Mouse (Mus musculus) cortical plate, adult 2 months (tissue): ENCODE results near the gene Rab28. TPM values are rescaled to one million over a fixed set of nuclear protein-coding genes. Genes with fewer than 3 reads are reported as not detected.

Experiments
- H3K27ac ChIP-seq: fragments of 200-500 bp; 2 replicates; pipeline ENCODE4 v1.5.1; 2012; ENCODE audit warnings: low read length, control low read depth, inconsistent platforms; ENCODE audit not compliant: insufficient read depth
- H3K4me1 ChIP-seq: fragments of 200-500 bp; 2 replicates; pipeline ENCODE4 v1.6.1; 2011; ENCODE audit warnings: low read length; ENCODE audit not compliant: control insufficient read depth, insufficient read depth
- H3K4me3 ChIP-seq: fragments of 200-500 bp; 2 replicates; pipeline ENCODE4 v1.5.1; 2011; ENCODE audit warnings: mild to moderate bottlenecking, low read length, control low read depth; ENCODE audit not compliant: insufficient read depth
- CTCF ChIP-seq: fragments of 200-500 bp; IDR thresholded peaks from 2 replicates; pipeline ENCODE4 v1.5.1; 2011; ENCODE audit warnings: mild to moderate bottlenecking, control low read depth, low read length; ENCODE audit not compliant: insufficient read depth; ENCODE audit errors: extremely low read depth
- POLR2A ChIP-seq: fragments of 200-500 bp; IDR thresholded peaks from 2 replicates; pipeline ENCODE4 v1.6.1; 2011; ENCODE audit warnings: mild to moderate bottlenecking, low read length, control low read depth; ENCODE audit not compliant: insufficient read depth; ENCODE audit errors: extremely low read depth
- polyA plus RNA-seq: library from polyadenylated mRNA; depleted of rRNA; stranded (reverse); fragments of >200 nt; gene quantifications from 2 replicates; pipeline ENCODE4 v1.2.3, GENCODE M21; 2012; rRNA removed

The Rab28 gene
- polyA plus RNA-seq, 1 experiment: 68.4 TPM

- H3K4me3 ChIP-seq: no peak overlapping the region
- peaks cover 2% of the 10 kb centered on the region; the same call in 1 of the 2 replicates for H3K4me1 ChIP-seq
- TF ChIP-seq POLR2A (no peak), CTCF (no peak)
- no peak overlapping the region for H3K27ac ChIP-seq
These were observed 71.2 kb downstream of the Rab28 start for GRCm38 (mm10) chr5:41636793-41637192.

DNA sequence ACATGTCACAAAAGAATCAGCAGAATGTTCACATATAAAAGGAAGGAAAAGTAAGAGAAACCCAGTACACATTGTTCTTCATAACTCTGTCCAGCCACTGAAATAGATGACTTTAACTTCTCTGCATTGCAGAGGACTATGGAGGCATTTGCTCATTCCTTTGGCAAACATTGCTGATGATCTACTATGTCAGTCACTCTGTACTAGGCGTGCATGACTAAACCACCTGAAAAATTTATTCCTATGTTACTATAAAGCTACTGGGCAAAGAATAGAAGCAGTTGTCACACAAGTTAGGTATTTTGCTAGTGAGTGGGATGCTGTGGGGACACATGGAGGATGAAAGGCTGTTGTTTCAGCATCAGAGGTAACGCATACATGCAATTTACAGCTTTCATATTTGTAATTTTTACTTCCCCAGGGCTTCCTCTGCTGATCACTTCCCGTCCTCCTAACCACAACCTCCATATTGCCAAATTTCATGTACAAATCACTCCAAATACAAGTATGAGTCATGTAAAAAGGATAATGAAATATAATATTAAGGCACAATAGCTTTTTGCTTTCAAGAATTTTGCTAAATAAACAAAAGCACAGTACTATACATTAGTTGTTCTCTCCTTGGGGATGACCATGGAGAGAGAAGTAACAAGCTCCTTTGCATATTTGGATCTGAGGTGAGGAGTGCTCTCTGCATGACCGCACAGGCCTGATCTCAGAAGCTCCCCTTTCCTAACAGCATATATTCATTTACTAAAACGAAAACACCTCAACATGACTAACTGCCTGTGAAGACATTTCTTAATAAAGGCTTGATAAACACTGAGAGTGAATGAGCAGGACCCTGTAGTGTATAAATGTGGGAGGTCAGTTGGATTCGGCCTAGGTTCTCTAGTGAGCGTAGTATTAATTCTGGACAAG lies 80.5 kb downstream of the Rab28 start:
- TF ChIP-seq POLR2A: no peak
- TF ChIP-seq CTCF: no peak
- no peaks in the 10 kb centered on the region for H3K4me1 ChIP-seq
- H3K27ac ChIP-seq: no peak overlapping the region
- H3K4me3 ChIP-seq: no peak overlapping the region

DNA sequence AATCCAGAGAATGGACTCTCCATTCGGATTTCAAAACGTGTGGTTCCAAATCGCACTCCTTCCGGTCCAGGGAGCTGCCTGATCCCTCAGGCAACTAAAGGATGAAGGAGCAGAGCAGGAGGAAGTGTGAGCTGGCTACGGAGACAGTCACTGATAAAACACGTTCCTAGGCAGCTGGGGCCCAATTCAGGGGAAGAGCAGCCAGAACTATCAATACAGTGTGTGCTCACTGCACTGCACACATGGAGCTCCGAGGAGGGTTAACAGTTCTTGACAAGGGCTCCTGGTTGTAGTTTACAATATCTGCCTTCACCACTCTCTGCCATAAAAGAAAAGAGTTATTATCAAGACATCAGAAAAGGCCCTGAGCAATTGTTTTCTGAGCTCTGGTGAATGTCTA lies 82.4 kb downstream of the Rab28 start:
- H3K4me1 ChIP-seq: no peaks in the 10 kb centered on the region

DNA sequence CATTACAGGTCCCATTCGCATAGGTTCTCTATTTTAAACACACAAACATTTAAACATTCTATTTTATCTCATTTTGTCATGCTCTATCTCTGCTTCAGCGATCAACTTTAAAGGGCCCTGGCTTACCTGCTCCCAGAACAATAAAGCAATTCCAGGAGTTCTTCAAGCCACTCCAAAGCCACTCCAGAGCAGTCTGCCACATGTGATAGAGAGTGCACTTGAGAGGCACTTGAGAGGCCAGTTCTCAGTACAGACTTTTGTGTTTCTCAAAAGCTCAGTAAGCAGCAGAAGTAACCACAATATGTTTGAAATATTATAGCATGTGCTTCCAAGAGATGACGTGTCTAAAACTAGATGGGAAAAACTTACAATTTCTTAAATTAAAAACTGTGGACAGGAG lies 86.2 kb downstream of the Rab28 start:
- H3K4me3 ChIP-seq: no peak overlapping the region
- no peak overlapping the region for H3K27ac ChIP-seq
- H3K4me1 ChIP-seq: 0 out of 2 replicates have a peak, but pooled peaks cover 4% of the 10 kb centered on the region
- TF ChIP-seq CTCF (no peak), POLR2A (no peak)

More for the DNA sequence above, 82.4 kb downstream of the Rab28 start:
- TF ChIP-seq CTCF: no peak
- TF ChIP-seq POLR2A: no peak
- Histone ChIP-seq H3K27ac (no peak overlapping the region), H3K4me3 (no peak overlapping the region)

DNA sequence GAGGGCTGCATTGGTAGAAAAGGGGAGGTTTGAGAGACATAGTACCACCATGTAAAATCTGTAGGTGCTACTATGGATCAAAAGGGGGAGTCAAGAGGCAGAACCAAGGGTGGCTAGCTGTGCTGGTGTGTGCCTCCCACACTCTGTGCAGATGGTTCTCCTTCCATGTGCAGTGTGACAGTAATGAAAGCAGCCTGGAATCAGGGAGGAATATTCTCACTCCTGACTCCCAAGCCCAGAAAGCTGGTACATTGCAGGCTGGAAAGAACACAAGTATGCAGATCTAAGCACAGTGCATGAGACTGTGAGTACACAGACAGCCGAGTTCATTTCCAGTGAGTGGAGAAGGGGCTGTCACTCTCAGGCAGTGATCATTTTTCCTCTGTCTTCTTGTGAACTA lies 89.0 kb downstream of the Rab28 start:
- Histone ChIP-seq H3K4me3 (no peak overlapping the region), H3K4me1 (0 out of 2 replicates have a peak, but pooled peaks cover 4% of the 10 kb centered on the region), H3K27ac (no peak overlapping the region)
- TF ChIP-seq POLR2A (no peak), CTCF (no peak)

DNA sequence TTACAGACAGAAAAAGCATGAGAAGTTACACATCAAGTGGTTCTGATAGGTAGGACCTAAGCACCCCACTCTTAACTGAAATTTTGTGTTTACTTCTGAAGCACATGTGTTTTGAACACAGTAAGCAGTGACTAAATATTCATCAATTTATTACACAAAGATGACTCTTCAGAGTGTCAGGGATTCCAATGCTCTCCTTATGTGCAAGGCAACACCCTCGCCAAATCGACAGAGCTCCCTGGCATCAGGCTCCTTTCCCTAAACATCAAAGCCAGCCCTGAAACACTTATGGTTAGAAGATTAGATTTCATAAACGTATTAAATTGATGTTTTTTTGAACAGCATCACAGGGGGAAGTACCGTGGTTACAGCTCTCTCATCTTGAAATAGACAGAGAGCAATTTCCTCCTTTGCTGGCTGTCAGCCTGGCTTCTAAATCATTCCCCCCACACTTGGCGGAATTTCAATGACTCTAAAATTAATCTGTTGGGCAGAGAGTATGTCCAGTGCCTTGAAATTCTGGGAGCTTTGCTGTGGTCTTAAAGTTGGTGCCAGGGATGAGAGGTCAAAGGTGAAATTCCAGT lies 97.4 kb downstream of the Rab28 start:
- Histone ChIP-seq H3K27ac (no peak overlapping the region), H3K4me1 (no peaks in the 10 kb centered on the region; the same call in 1 of the 2 replicates), H3K4me3 (no peak overlapping the region)
- TF ChIP-seq POLR2A (no peak), CTCF (no peak)

GRCm38 (mm10) chr5:41596242-41597117 lies 111.5 kb downstream of the Rab28 start:
- Histone ChIP-seq H3K4me3 (no peak overlapping the region), H3K4me1 (no peaks in the 10 kb centered on the region), H3K27ac (no peak overlapping the region)
- no peak for TF ChIP-seq POLR2A
- TF ChIP-seq CTCF: no peak

- H3K4me1 ChIP-seq: no peaks in the 10 kb centered on the region
- TF ChIP-seq POLR2A (no peak), CTCF (no peak)
- H3K4me3 ChIP-seq: no peak overlapping the region
- no peak overlapping the region for H3K27ac ChIP-seq
These were observed 112.8 kb downstream of the Rab28 start for GRCm38 (mm10) chr5:41595199-41595598.

DNA sequence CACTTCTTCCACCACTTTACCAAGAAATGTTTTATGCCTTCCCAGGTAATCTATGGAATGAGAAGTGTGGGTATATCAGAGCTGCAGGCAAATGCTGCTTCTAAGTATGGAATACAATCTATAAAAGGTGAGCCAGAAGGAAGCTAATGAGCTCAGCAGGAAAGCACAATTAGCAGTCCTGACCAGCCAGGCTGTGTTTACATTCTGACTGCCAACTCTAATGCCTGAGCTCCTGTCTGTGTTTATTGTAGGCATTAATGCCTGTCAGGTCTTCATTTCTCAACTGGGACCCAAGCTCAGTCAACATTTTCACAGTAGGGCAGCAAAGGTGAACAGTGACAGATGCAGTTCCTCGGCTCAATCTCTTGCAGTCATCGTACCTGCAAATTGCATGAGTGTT lies 129.9 kb downstream of the Rab28 start:
- no peaks in the 10 kb centered on the region for H3K4me1 ChIP-seq
- H3K27ac ChIP-seq: no peak overlapping the region
- H3K4me3 ChIP-seq: no peak overlapping the region
- TF ChIP-seq POLR2A (no peak), CTCF (no peak)

Other genes starting within 250 kb of the Rab28 start
- not detected in 2 replicates for gene Nkx3-2, start 56.3 kb upstream of the Rab28 start, polyA plus RNA-seq
- 16.0 and 17.1 TPM in 2 replicates for gene Bod1l, start 136.2 kb upstream of the Rab28 start, polyA plus RNA-seq